Comparison of ENCODE assay signal across 11 mouse cellular contexts in the genomic region with DNA sequence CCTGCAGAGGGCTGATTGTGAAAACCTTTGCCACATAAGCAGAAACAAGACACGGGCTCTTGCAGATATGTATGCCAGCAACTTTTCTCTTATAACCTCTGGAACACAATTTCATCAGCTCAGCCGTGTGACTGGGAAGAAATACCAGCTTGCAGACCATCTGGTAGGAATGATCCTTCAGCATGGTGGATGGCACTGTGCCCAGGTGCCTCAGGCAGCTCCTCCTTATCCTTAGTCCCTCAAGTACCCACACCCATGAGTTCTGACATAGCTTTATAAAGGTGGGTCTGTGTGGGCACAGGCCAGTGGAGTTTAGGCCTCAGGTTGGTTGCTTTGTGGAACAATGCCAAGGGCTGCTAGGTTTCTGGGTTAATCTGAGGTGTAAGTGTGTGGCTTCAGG. TPM values are rescaled to one million over a fixed set of nuclear protein-coding genes. Genes with fewer than 3 reads are reported as not detected.
A peak's percentile ranks its signal among the peaks of the same experiment; 100 is the strongest.
DNase-seq lines count a peak whose midpoint lies in the region; ATAC-seq lines count a peak whose summit lies in the region.
"Had no signal": no experiment of that assay in that cellular context is flagged by ENCODE, and none has a peak within 500 bp of the region (broad histone marks: within the 10 kb centered on the region; RNA-seq: fewer than 3 reads in every experiment).

No protein-coding gene starts in this region.

- H3K4me3 ChIP-seq in hindbrain, embryonic 15.5 days, result no peak overlapping the region
- H3K4me3 ChIP-seq in hindbrain, embryonic 12.5 days, result no peak overlapping the region
- H3K4me3 ChIP-seq in forebrain, embryonic 16.5 days (replicated peaks; ENCODE audit: low read length), result no peak overlapping the region
- H3K4me3 ChIP-seq: embryonic facial prominence, embryonic 15.5 days; limb, embryonic 13.5 days had no signal

- no peak overlapping the region for H3K27ac ChIP-seq in hindbrain, embryonic 15.5 days (replicated peaks)
- no peak overlapping the region for H3K27ac ChIP-seq in hindbrain, embryonic 12.5 days
- no peak overlapping the region for H3K27ac ChIP-seq in forebrain, embryonic 16.5 days (ENCODE audit: low read length)
- H3K27ac ChIP-seq: embryonic facial prominence, embryonic 15.5 days; limb, embryonic 13.5 days had no signal

- no peaks in the 10 kb centered on the region for H3K4me1 ChIP-seq in hindbrain, embryonic 15.5 days (replicated peaks)
- no peaks in the 10 kb centered on the region for H3K4me1 ChIP-seq in hindbrain, embryonic 12.5 days
- peaks cover 8% of the 10 kb centered on the region for H3K4me1 ChIP-seq in forebrain, embryonic 16.5 days (replicated peaks; ENCODE audit: control insufficient read depth, insufficient read depth, low read length)
- H3K4me1 ChIP-seq: embryonic facial prominence, embryonic 15.5 days; limb, embryonic 13.5 days had no signal

- no peaks in the 10 kb centered on the region for H3K9me3 ChIP-seq in hindbrain, embryonic 15.5 days
- no peaks in the 10 kb centered on the region for H3K9me3 ChIP-seq in hindbrain, embryonic 12.5 days (replicated peaks)
- 0 out of 2 replicates have a peak, but pooled peaks cover 2% of the 10 kb centered on the region for H3K9me3 ChIP-seq in forebrain, embryonic 16.5 days (ENCODE audit: control insufficient read depth, low read length)
- H3K9me3 ChIP-seq: embryonic facial prominence, embryonic 15.5 days; G1E; limb, embryonic 13.5 days had no signal

- no peaks in the 10 kb centered on the region for H3K27me3 ChIP-seq in hindbrain, embryonic 15.5 days
- H3K27me3 ChIP-seq in hindbrain, embryonic 12.5 days, result no peaks in the 10 kb centered on the region
- H3K27me3 ChIP-seq in forebrain, embryonic 16.5 days (replicated peaks; ENCODE audit: control insufficient read depth, insufficient read depth, low read length), result no peaks in the 10 kb centered on the region
- H3K27me3 ChIP-seq: embryonic facial prominence, embryonic 15.5 days; limb, embryonic 13.5 days had no signal

- 55% methylated on average over 2 of the region's 2 CpGs for WGBS in hindbrain, embryonic 15.5 days
- 79% methylated on average over 2 of the region's 2 CpGs for WGBS in hindbrain, embryonic 12.5 days
- 44% methylated on average over 2 of the region's 2 CpGs for WGBS in forebrain, embryonic 16.5 days

- ATAC-seq in hindbrain, embryonic 15.5 days (ENCODE audit: low FRiP score, low read depth), result peak; percentile 75; the same call in 1 of the 2 replicates
- ATAC-seq in hindbrain, embryonic 12.5 days (ENCODE audit: low FRiP score), result no peak
- ATAC-seq in forebrain, embryonic 16.5 days, result peak; percentile 54; the same call in 1 of the 2 replicates
- ATAC-seq in megakaryocyte progenitor cell, adult 5-6 weeks (replicated peaks; ENCODE audit: poor library complexity), result no peak

- H3K36me3 ChIP-seq in hindbrain, embryonic 15.5 days, result no peaks in the 10 kb centered on the region
- H3K36me3 ChIP-seq in hindbrain, embryonic 12.5 days, result no peaks in the 10 kb centered on the region
- H3K36me3 ChIP-seq in forebrain, embryonic 16.5 days (ENCODE audit: control insufficient read depth, insufficient read depth), result no peaks in the 10 kb centered on the region

- H3K4me2 ChIP-seq in hindbrain, embryonic 15.5 days, result no peak overlapping the region
- H3K4me2 ChIP-seq in hindbrain, embryonic 12.5 days (replicated peaks), result no peak overlapping the region
- no peak overlapping the region for H3K4me2 ChIP-seq in forebrain, embryonic 16.5 days (ENCODE audit: low read length)
- H3K4me2 ChIP-seq: embryonic facial prominence, embryonic 15.5 days; limb, embryonic 13.5 days had no signal

- intact Hi-C loops in left cerebral cortex, postnatal 36 days (cut with DNase I), result no loop called here

- DNase-seq in adrenal gland, postnatal 14 days, result peak; percentile 67
- DNase-seq in left cerebral cortex, postnatal 36 days (ENCODE audit: low spot score in 2 of 2), result peak; percentile 65 to 67
- no peak for DNase-seq in thymus, postnatal 14 days
- DNase-seq in embryo, embryonic 10.5 days (ENCODE audit: low spot score), result no peak

- no peak overlapping the region for H3K9ac ChIP-seq in hindbrain, embryonic 15.5 days
- no peak overlapping the region for H3K9ac ChIP-seq in hindbrain, embryonic 12.5 days
- H3K9ac ChIP-seq in forebrain, embryonic 16.5 days (replicated peaks; ENCODE audit: low read depth, low read length), result no peak overlapping the region
- H3K9ac ChIP-seq: embryonic facial prominence, embryonic 15.5 days; limb, embryonic 13.5 days had no signal

RNA-seq across cellular contexts. Expression of gene Pgrmc2, which starts 24.5 kb away (rescaled TPM):
- polyA plus RNA-seq in hindbrain, embryonic 15.5 days (2015; fragmentation: Nextera tagmentation; extraction: Ambion mirVana), result 30.4 TPM in 2 replicates
- polyA plus RNA-seq in hindbrain, embryonic 12.5 days (2016; fragmentation: Nextera tagmentation; extraction: Ambion mirVana), result 43.7 and 46.1 TPM in 2 replicates
- 42.3 and 45.1 TPM in 2 replicates for total RNA-seq in adrenal gland, postnatal 14 days (2021)
- 29.1 and 31.6 TPM in 2 replicates for polyA plus RNA-seq in forebrain, embryonic 16.5 days (2015; fragmentation: Nextera tagmentation; extraction: Ambion mirVana)
- total RNA-seq in left cerebral cortex, postnatal 36 days (2021), result 10 to 100 TPM; 59.3 to 59.9 TPM
- total RNA-seq in megakaryocyte progenitor cell, adult 5-6 weeks (2015), result 22.8 and 30.2 TPM in 2 replicates
- 15.1 and 20.3 TPM in 2 replicates for total RNA-seq in megakaryocyte progenitor cell, adult 5-6 weeks (2017)

Comparison
In these comparisons a context has a peak if more than half of its experiments do, and no peak if none do; other contexts are left out.
1. ATAC-seq: peak in hindbrain, embryonic 15.5 days (single experiment) and forebrain, embryonic 16.5 days (single experiment); none in hindbrain, embryonic 12.5 days (single experiment) and megakaryocyte progenitor cell, adult 5-6 weeks (single experiment).
2. DNase-seq: peak in adrenal gland, postnatal 14 days (single experiment) and left cerebral cortex, postnatal 36 days (2 of 2); none in thymus, postnatal 14 days (single experiment) and embryo, embryonic 10.5 days (single experiment).